Mouse (Mus musculus): ENCODE data around the gene Pi16. TPM values are rescaled to one million over a fixed set of nuclear protein-coding genes. Genes with fewer than 3 reads are reported as not detected.
A peak's percentile ranks its signal among the peaks of the same experiment; 100 is the strongest.

Pi16 gene
- polyA plus RNA-seq, 1 experiment, result 7.1 TPM

GRCm38 (mm10) chr17:29282216-29282952 lies 35.1 kb upstream of the Pi16 start:
- Histone ChIP-seq H3K4me3 (no peak overlapping the region), H3ac (ENCODE audit: control insufficient read depth, insufficient read length) (no peak overlapping the region), H3K27me3 (ENCODE audit: control insufficient read depth, insufficient read depth, insufficient read length) (no peaks in the 10 kb centered on the region), H3K4me2 (ENCODE audit: low read depth) (no peak overlapping the region), H3K36me3 (ENCODE audit: control insufficient read depth, insufficient read depth) (no peaks in the 10 kb centered on the region), H3K79me2 (ENCODE audit: control insufficient read depth, insufficient read depth) (no peaks in the 10 kb centered on the region)
- no peak for TF ChIP-seq REST (IDR thresholded peaks at IDR 0.05; ENCODE audit: insufficient read depth, insufficient read length)
- TF ChIP-seq E2F4 (IDR thresholded peaks at IDR 0.05; ENCODE audit: insufficient read depth), result no peak
- TF ChIP-seq TCF12 (IDR thresholded peaks at IDR 0.05; ENCODE audit: insufficient read depth, poor library complexity, severe bottlenecking), result no peak

GRCm38 (mm10) chr17:29291793-29292192 lies 25.7 kb upstream of the Pi16 start:
- Histone ChIP-seq H3K27me3 (ENCODE audit: control insufficient read depth, insufficient read depth, insufficient read length) (no peaks in the 10 kb centered on the region), H3K4me3 (no peak overlapping the region), H3K36me3 (ENCODE audit: control insufficient read depth, insufficient read depth) (no peaks in the 10 kb centered on the region), H3K4me2 (ENCODE audit: low read depth) (no peak overlapping the region), H3ac (ENCODE audit: control insufficient read depth, insufficient read length) (no peak overlapping the region), H3K79me2 (ENCODE audit: control insufficient read depth, insufficient read depth) (no peaks in the 10 kb centered on the region)
- TF ChIP-seq E2F4 (IDR thresholded peaks at IDR 0.05; ENCODE audit: insufficient read depth), result no peak
- no peak for TF ChIP-seq POLR2AphosphoS2 (IDR thresholded peaks at IDR 0.05; ENCODE audit: insufficient read length, low read depth)
- TF ChIP-seq MYOD1 (IDR thresholded peaks at IDR 0.05; ENCODE audit: control insufficient read depth in 1 of 3, insufficient read length in 2 of 3, low read depth in 2 of 3), result no peak
- no peak for TF ChIP-seq TCF12 (IDR thresholded peaks at IDR 0.05; ENCODE audit: insufficient read depth, poor library complexity, severe bottlenecking)
- TF ChIP-seq POLR2A (IDR thresholded peaks at IDR 0.05; ENCODE audit: insufficient read length, low read depth), result no peak
- no peak for TF ChIP-seq MYOG (IDR thresholded peaks at IDR 0.05; ENCODE audit: control insufficient read depth in 1 of 3, insufficient read depth in 1 of 3, insufficient read length in 2 of 3, low read depth in 2 of 3)
- no peak for TF ChIP-seq TCF3 (IDR thresholded peaks at IDR 0.05; ENCODE audit: insufficient read length, low read depth)
- no peak for TF ChIP-seq CEBPB (IDR thresholded peaks at IDR 0.05; ENCODE audit: insufficient read depth, poor library complexity, severe bottlenecking)
- no peak for TF ChIP-seq REST (IDR thresholded peaks at IDR 0.05; ENCODE audit: insufficient read depth, insufficient read length)

GRCm38 (mm10) chr17:29292996-29293395 lies 24.5 kb upstream of the Pi16 start:
- Histone ChIP-seq H3K36me3 (ENCODE audit: control insufficient read depth, insufficient read depth) (no peaks in the 10 kb centered on the region), H3K4me2 (ENCODE audit: low read depth) (no peak overlapping the region), H3K4me3 (no peak overlapping the region), H3ac (ENCODE audit: control insufficient read depth, insufficient read length) (no peak overlapping the region), H3K27me3 (ENCODE audit: control insufficient read depth, insufficient read depth, insufficient read length) (no peaks in the 10 kb centered on the region), H3K79me2 (ENCODE audit: control insufficient read depth, insufficient read depth) (no peaks in the 10 kb centered on the region)
- TF ChIP-seq POLR2A (IDR thresholded peaks at IDR 0.05; ENCODE audit: insufficient read length, low read depth), result no peak
- TF ChIP-seq CEBPB (IDR thresholded peaks at IDR 0.05; ENCODE audit: insufficient read depth, poor library complexity, severe bottlenecking), result no peak
- TF ChIP-seq USF1 (IDR thresholded peaks at IDR 0.05; ENCODE audit: low read depth), result no peak
- no peak for TF ChIP-seq TCF12 (IDR thresholded peaks at IDR 0.05; ENCODE audit: insufficient read depth, poor library complexity, severe bottlenecking)
- TF ChIP-seq MYOG (IDR thresholded peaks at IDR 0.05; ENCODE audit: control insufficient read depth in 1 of 3, insufficient read depth in 1 of 3, insufficient read length in 2 of 3, low read depth in 2 of 3), result no peak
- no peak for TF ChIP-seq MYOD1 (IDR thresholded peaks at IDR 0.05; ENCODE audit: control insufficient read depth in 1 of 3, insufficient read length in 2 of 3, low read depth in 2 of 3)
- TF ChIP-seq TCF3 (IDR thresholded peaks at IDR 0.05; ENCODE audit: insufficient read length, low read depth), result no peak
- no peak for TF ChIP-seq POLR2AphosphoS2 (IDR thresholded peaks at IDR 0.05; ENCODE audit: insufficient read length, low read depth)
- no peak for TF ChIP-seq MAX (IDR thresholded peaks at IDR 0.05; ENCODE audit: low read depth)
- no peak for TF ChIP-seq REST (IDR thresholded peaks at IDR 0.05; ENCODE audit: insufficient read depth, insufficient read length)
- no peak for TF ChIP-seq SRF (IDR thresholded peaks at IDR 0.05; ENCODE audit: control insufficient read depth, insufficient read length, low read depth)
- TF ChIP-seq E2F4 (IDR thresholded peaks at IDR 0.05; ENCODE audit: insufficient read depth), result no peak

- H3K79me2 ChIP-seq (ENCODE audit: control insufficient read depth, insufficient read depth), result no peaks in the 10 kb centered on the region
- H3K4me3 ChIP-seq, result no peak overlapping the region
- H3ac ChIP-seq (ENCODE audit: control insufficient read depth, insufficient read length), result no peak overlapping the region
- TF ChIP-seq MYOG (IDR thresholded peaks at IDR 0.05; ENCODE audit: control insufficient read depth in 1 of 3, insufficient read depth in 1 of 3, insufficient read length in 2 of 3, low read depth in 2 of 3), result peak in 1 of 3 experiments; percentile 38
- TF ChIP-seq REST (IDR thresholded peaks at IDR 0.05; ENCODE audit: insufficient read depth, insufficient read length), result no peak
- TF ChIP-seq POLR2A (IDR thresholded peaks at IDR 0.05; ENCODE audit: insufficient read length, low read depth), result no peak
- no peak for TF ChIP-seq SRF (IDR thresholded peaks at IDR 0.05; ENCODE audit: control insufficient read depth, insufficient read length, low read depth)
- TF ChIP-seq MYOD1 (IDR thresholded peaks at IDR 0.05; ENCODE audit: control insufficient read depth in 1 of 3, insufficient read length in 2 of 3, low read depth in 2 of 3), result peak in 1 of 3 experiments; percentile 20
- H3K36me3 ChIP-seq (ENCODE audit: control insufficient read depth, insufficient read depth), result no peaks in the 10 kb centered on the region
- no peak overlapping the region for H3K4me2 ChIP-seq (ENCODE audit: low read depth)
- H3K27me3 ChIP-seq (ENCODE audit: control insufficient read depth, insufficient read depth, insufficient read length), result no peaks in the 10 kb centered on the region
Measured at GRCm38 (mm10) chr17:29293807-29294605, 23.5 kb upstream of the Pi16 start.

GRCm38 (mm10) chr17:29295835-29296234 lies 21.6 kb upstream of the Pi16 start:
- TF ChIP-seq REST (IDR thresholded peaks at IDR 0.05; ENCODE audit: insufficient read depth, insufficient read length), result no peak
- TF ChIP-seq SRF (IDR thresholded peaks at IDR 0.05; ENCODE audit: control insufficient read depth, insufficient read length, low read depth), result no peak
- H3K36me3 ChIP-seq (ENCODE audit: control insufficient read depth, insufficient read depth), result peaks cover 7% of the 10 kb centered on the region
- no peak overlapping the region for H3ac ChIP-seq (ENCODE audit: control insufficient read depth, insufficient read length)
- H3K4me3 ChIP-seq, result no peak overlapping the region
- H3K79me2 ChIP-seq (ENCODE audit: control insufficient read depth, insufficient read depth), result no peaks in the 10 kb centered on the region
- no peak overlapping the region for H3K4me2 ChIP-seq (ENCODE audit: low read depth)
- H3K27me3 ChIP-seq (ENCODE audit: control insufficient read depth, insufficient read depth, insufficient read length), result no peaks in the 10 kb centered on the region

Measured in myocyte (in vitro differentiated cells).